Mouse (Mus musculus) forebrain, embryonic 16.5 days (tissue): ENCODE results near the gene Khnyn. TPM values are rescaled to one million over a fixed set of nuclear protein-coding genes. Genes with fewer than 3 reads are reported as not detected.

Experiments used
- ATAC-seq: fragments of 200-750 bp; cut with Nextera tagmentation; 2 replicates; pipeline ENCODE4 v1.8.0; 2017; ENCODE audit warnings: mild to moderate bottlenecking, moderate library complexity
- H3K27ac ChIP-seq: fragments of 300-500 bp; sonication (generic); 2 replicates; pipeline ENCODE4 v1.5.1; 2014; ENCODE audit warnings: low read length, control low read depth
- H3K27me3 ChIP-seq: fragments of 300-500 bp; sonication (generic); replicated peaks from 2 replicates; pipeline ENCODE4 v1.6.1; 2014; ENCODE audit warnings: low read length; ENCODE audit not compliant: control insufficient read depth, insufficient read depth
- H3K36me3 ChIP-seq: fragments of 300-500 bp; sonication (generic); 2 replicates; pipeline ENCODE4 v1.6.1; 2014; ENCODE audit not compliant: control insufficient read depth, insufficient read depth
- H3K4me1 ChIP-seq: fragments of 300-500 bp; sonication (generic); replicated peaks from 2 replicates; pipeline ENCODE4 v1.6.1; 2014; ENCODE audit warnings: low read length; ENCODE audit not compliant: control insufficient read depth, insufficient read depth
- H3K4me2 ChIP-seq: fragments of 300-500 bp; sonication (generic); 2 replicates; pipeline ENCODE4 v1.6.1; 2014; ENCODE audit warnings: mild to moderate bottlenecking, low read length, control low read depth
- H3K4me3 ChIP-seq: fragments of 300-500 bp; sonication (generic); replicated peaks from 2 replicates; pipeline ENCODE4 v1.5.1; 2014; ENCODE audit warnings: mild to moderate bottlenecking, low read length, control low read depth
- H3K9ac ChIP-seq: fragments of 300-500 bp; sonication (generic); replicated peaks from 2 replicates; pipeline ENCODE4 v1.6.1; 2014; ENCODE audit warnings: low read depth, low read length, control low read depth
- H3K9me3 ChIP-seq: fragments of 300-500 bp; sonication (generic); 2 replicates; pipeline ENCODE4 v1.6.1; 2016; ENCODE audit warnings: low read length; ENCODE audit not compliant: control insufficient read depth
- WGBS: fragments of 180-500 bp; shearing (Covaris S2); extraction: QIAGEN DNeasy Blood & Tissue Kit; methylation state at CpG from one replicate; pipeline ENCODE4 v1.1.7; 2014; 5-methylcytosine and 5-hydroxymethylcytosine counted together
- polyA plus RNA-seq: library from polyadenylated mRNA; unstranded; fragments of >200 nt; fragmentation: Nextera tagmentation; extraction: Ambion mirVana; gene quantifications from 2 replicates; pipeline ENCODE4 v1.2.1, GENCODE M21; 2015

Khnyn gene
- polyA plus RNA-seq, result 10.3 and 11.1 TPM in 2 replicates

DNA sequence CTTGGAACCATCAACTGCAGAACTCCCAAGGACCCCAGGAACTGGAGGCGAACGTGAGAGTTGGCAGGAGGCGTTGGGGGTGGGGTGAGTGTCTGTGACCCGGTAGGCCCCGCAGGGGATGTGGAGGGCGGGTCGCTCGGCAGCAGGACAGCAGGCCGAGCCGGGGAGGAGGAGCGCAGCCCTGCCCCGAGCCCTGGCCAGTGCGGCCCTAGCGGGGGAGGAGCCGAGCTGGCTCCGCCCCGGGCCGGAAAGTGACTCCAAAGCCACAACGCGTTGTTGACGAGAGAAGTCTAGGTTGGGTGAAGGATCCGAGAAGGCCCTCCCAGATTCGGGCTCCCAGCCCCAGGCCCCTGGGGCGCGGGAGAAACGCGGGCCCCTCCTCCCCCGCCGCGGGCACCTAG, at the start of gene Khnyn:
Gene Khnyn (plus strand): TSS at position 235 of the 401 bp plus-strand sequence.
- WGBS, result 1% methylated on average over 27 of the region's 30 CpGs
- Histone ChIP-seq H3K27ac (peak within 1 kb of the TSS; percentile 61), H3K4me2 (peak within 1 kb of the TSS; percentile 88), H3K9ac (peak within 1 kb of the TSS; percentile 90), H3K4me1 (peaks cover 21% of the 10 kb centered on the region), H3K27me3 (no peaks in the 10 kb centered on the region), H3K4me3 (peak within 1 kb of the TSS; percentile 92), H3K9me3 (no peaks in the 10 kb centered on the region), H3K36me3 (peaks cover 3% of the 10 kb centered on the region; the same call in 1 of the 2 replicates)
- ATAC-seq, result peak; percentile 91

DNA sequence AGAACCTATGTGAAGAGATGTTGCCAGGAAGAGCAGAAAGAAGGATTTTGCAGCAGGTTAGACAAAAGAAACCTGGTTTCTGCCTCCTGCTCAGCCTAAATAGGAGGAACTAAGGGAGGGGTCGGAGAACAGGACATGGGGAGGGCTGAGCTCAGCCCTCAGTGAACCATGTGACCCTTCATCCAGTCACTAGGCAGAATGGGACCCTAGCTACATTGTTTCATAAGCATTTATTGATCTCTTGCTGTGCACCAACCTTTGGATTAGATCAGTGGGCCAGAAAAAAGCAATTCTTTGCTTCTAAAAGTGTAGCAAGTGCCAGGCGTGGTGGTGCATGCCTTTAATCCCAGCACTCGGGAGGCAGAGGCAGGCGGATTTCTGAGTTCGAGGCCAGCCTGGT, 46.4 kb upstream of the Khnyn start:
- Histone ChIP-seq H3K36me3 (no peaks in the 10 kb centered on the region), H3K4me1 (no peaks in the 10 kb centered on the region), H3K4me2 (no peak overlapping the region), H3K27me3 (no peaks in the 10 kb centered on the region), H3K4me3 (no peak overlapping the region), H3K27ac (no peak overlapping the region), H3K9ac (no peak overlapping the region), H3K9me3 (no peaks in the 10 kb centered on the region)
- no peak for ATAC-seq
- 83% methylated on average over 5 of the region's 5 CpGs for WGBS

DNA sequence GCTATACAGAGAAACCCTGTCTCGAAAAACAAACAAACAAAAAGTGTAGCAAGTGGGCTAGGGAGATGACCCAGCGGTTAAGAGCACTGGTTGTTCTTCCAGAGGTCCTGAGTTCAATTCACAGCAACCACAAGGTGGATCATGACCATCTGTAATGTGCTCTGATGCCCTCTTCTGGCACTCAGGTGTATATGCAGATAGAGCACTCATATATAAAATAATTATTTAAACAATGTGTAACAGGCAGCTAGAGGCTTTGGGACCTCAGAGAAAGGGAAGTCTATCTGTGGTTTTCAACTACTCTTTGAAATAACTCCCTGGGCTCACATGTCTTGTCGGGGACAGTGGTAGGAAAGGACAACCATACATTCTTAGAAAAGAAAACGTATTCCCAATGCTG, 46.0 kb upstream of the Khnyn start:
- Histone ChIP-seq H3K36me3 (no peaks in the 10 kb centered on the region), H3K9ac (no peak overlapping the region), H3K4me1 (no peaks in the 10 kb centered on the region), H3K27ac (no peak overlapping the region), H3K4me2 (no peak overlapping the region), H3K9me3 (no peaks in the 10 kb centered on the region), H3K4me3 (no peak overlapping the region), H3K27me3 (no peaks in the 10 kb centered on the region)
- WGBS, result 89% methylated on average over 4 of the region's 4 CpGs
- no peak for ATAC-seq

DNA sequence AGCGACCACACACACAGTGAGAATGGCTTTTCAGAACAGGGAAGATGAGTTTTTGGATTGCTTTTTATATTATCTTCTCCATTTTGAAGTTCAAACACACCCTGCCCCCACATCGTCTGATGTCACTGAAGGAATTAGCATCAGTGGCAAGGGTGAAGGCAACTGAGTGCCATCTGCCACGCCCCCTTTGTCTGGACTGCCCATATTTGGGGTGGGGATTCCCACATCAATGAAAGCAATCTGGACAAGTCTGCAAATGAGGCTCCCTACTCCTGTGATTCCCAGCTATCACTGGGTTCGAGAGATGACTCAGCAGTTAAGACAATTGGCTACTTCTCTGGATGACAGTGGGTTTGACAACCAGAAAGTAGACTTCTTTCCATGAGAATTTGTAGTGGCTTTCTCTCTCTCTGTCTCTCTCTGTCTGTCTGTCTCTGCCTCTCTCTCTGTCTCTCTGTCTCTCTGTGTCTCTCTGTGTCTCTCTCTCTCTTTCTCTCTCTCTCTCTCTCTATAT, 43.8 kb upstream of the Khnyn start:
- no peaks in the 10 kb centered on the region for H3K9me3 ChIP-seq
- H3K4me3 ChIP-seq, result no peak overlapping the region
- 68% methylated on average over 4 of the region's 4 CpGs for WGBS
- no peak for ATAC-seq
- H3K4me2 ChIP-seq, result no peak overlapping the region
- H3K27me3 ChIP-seq, result no peaks in the 10 kb centered on the region
- no peak overlapping the region for H3K9ac ChIP-seq
- no peaks in the 10 kb centered on the region for H3K36me3 ChIP-seq
- H3K4me1 ChIP-seq, result no peaks in the 10 kb centered on the region
- H3K27ac ChIP-seq, result no peak overlapping the region

DNA sequence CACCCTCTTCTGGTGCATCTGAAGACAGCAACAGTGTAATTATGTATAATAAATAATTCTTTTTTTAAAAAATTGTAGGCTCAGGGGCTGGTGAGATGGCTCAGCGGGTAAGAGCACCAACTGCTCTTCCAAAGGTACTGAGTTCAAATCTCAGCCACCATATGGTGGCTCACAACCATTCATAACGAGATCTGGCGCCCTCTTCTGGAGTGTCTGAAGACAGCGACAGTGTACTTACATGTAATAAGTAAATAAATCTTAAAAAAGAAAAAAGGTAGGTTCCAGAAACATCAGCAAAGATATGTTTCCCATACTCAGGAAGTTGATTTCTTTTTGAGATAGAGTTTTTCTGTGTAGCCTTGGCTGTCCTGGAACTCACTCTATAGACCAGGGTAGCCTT, 42.0 kb upstream of the Khnyn start:
- no peaks in the 10 kb centered on the region for H3K27me3 ChIP-seq
- no peaks in the 10 kb centered on the region for H3K9me3 ChIP-seq
- H3K4me3 ChIP-seq, result no peak overlapping the region
- H3K36me3 ChIP-seq, result no peaks in the 10 kb centered on the region
- ATAC-seq, result no peak
- no peak overlapping the region for H3K27ac ChIP-seq
- H3K4me2 ChIP-seq, result no peak overlapping the region
- no peaks in the 10 kb centered on the region for H3K4me1 ChIP-seq
- 80% methylated on average over 4 of the region's 4 CpGs for WGBS
- no peak overlapping the region for H3K9ac ChIP-seq

DNA sequence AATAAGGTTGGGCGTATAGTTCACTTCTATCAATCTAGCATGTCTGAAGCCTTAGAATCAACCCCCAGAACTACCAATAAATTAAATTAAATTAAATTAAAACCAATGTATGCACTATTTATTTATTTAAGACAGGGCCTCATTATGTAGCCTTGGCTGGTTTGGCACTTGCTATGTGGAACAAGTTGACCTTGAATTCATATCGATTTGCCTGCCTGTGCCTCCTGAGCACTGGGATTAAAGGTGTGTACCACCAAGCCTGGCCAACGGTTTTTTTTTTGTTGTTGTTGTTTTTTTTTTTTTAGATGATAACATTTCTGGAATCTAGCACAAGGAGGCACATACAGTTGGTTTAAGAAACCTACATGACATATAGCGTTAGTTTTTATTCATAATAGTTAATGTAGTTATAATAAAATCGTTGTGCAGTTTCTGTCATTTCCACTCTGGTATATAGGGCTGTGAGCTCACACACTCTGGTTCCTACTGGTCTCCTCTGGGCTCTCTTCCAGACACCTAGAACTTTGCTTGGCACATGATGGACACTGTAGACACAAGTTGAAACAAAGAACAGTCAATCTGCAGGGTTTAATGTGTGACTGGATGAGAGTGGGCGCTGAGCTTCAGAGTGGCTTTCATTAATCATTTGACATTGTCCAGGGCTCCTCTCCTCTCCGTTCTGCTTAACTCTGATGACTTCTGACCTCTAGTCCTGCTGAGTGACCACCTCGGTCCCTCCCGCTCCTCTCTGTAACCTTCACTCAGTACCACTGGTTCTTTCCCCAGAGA, 39.0 kb upstream of the Khnyn start:
- 86% methylated on average over 9 of the region's 9 CpGs for WGBS
- Histone ChIP-seq H3K27ac (no peak overlapping the region), H3K9ac (no peak overlapping the region), H3K4me1 (no peaks in the 10 kb centered on the region), H3K9me3 (no peaks in the 10 kb centered on the region), H3K36me3 (no peaks in the 10 kb centered on the region), H3K4me2 (no peak overlapping the region), H3K27me3 (no peaks in the 10 kb centered on the region), H3K4me3 (no peak overlapping the region)
- ATAC-seq, result no peak

DNA sequence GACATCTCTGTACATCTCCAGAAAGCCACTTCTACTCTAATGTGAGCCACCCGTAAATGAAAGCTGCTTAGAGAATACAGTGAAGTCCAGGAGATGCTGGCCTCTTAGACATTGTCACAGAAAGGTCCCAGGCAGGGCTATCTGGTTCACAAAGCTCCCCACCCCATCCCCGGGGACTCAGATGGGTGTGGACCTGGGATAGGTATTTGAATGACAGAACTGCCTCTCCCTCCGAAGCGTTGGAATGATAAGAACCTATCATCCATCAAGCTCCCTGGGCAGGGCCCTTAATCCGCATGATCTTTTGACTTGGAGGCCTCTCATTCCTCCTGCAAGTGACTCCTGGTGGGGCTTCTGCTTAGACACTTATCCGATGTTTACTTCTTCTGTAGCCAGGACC, 33.9 kb upstream of the Khnyn start:
- ATAC-seq, result no peak
- WGBS, result 69% methylated on average over 6 of the region's 6 CpGs
- Histone ChIP-seq H3K4me2 (no peak overlapping the region), H3K4me1 (peaks cover 26% of the 10 kb centered on the region), H3K9ac (no peak overlapping the region), H3K27ac (no peak overlapping the region), H3K9me3 (no peaks in the 10 kb centered on the region), H3K36me3 (no peaks in the 10 kb centered on the region), H3K4me3 (no peak overlapping the region), H3K27me3 (no peaks in the 10 kb centered on the region)

DNA sequence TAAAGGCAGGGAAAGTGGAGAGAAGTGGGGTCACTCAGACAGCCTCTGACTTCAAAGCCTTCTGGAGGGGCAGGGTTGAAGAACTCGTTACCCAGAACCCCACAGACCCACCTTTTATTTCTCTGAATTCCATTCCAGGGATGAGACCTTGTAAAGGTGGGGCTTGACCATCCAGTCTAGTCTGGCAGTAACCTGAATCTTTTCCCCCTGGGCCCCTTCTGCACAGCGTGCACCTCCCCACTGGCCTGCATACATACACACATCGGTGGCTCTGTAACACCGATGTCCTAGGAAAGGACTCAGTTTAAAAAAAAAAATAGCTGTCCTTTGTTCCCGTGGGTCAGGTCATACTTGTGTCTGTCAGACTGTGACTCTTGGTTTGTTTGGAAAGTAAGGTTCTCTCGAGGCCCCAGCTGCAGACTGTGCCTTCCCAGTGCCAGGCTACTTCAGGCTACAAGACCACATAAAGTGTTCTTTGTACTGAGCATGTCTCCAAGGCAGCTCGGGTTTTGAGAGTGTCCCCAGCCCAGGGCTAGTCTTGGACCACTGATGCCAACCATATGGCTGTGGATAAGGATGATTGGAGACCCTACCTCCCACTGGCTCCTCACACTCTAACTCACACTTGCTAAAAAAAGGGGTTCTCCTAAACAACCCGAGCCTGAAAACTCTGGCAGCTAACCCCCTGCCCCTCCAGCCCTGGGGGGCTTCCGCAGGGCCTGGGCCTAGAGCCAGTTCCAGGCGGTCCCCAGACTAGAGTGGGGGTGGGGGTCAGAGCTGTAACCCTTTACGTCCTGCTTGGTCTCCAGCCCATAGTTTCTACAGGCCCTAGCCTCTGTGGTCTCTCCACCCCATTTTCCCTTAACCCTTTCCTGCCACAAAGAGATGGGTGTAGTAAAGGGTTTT, 31.8 kb upstream of the Khnyn start:
- Histone ChIP-seq H3K4me2 (peak overlapping the region; percentile 79), H3K9ac (peak overlapping the region; percentile 85; the same call in 1 of the 2 replicates), H3K9me3 (no peaks in the 10 kb centered on the region), H3K27ac (peak overlapping the region; percentile 90), H3K4me3 (peak overlapping the region; percentile 84; the same call in 1 of the 2 replicates), H3K27me3 (no peaks in the 10 kb centered on the region), H3K4me1 (peaks cover 44% of the 10 kb centered on the region), H3K36me3 (no peaks in the 10 kb centered on the region; the same call in 1 of the 2 replicates)
- WGBS, result 1% methylated on average over 11 of the region's 11 CpGs
- peak; percentile 72 for ATAC-seq
